Mouse (Mus musculus): Measurements from ENCODE around the gene Upk1a. TPM values are rescaled to one million over a fixed set of nuclear protein-coding genes. Genes with fewer than 3 reads are reported as not detected.

Upk1a gene
- polyA plus RNA-seq, 1 experiment from 2014 or later: 0.25 TPM

- no peak for ATAC-seq
- H3K9me3 ChIP-seq (replicated peaks): no peaks in the 10 kb centered on the region
- H3K9ac ChIP-seq: no peak overlapping the region
- H3K27ac ChIP-seq: no peak overlapping the region
- 90% methylated on average over 9 of the region's 9 CpGs for WGBS (ENCODE audit: insufficient replicate concordance)
- H3K4me3 ChIP-seq: no peak overlapping the region
- no peaks in the 10 kb centered on the region for H3K27me3 ChIP-seq (replicated peaks)
- no peak overlapping the region for H3K4me2 ChIP-seq
- H3K4me1 ChIP-seq: peaks cover 24% of the 10 kb centered on the region
- peaks cover 77% of the 10 kb centered on the region for H3K36me3 ChIP-seq
These were observed 6.0 kb upstream of the Upk1a start for GRCm38 (mm10) chr7:30618658-30619057.

GRCm38 (mm10) chr7:30615049-30615760, 2.6 kb upstream of the Upk1a start:
- Histone ChIP-seq H3K9ac (no peak overlapping the region), H3K4me1 (peaks cover 19% of the 10 kb centered on the region), H3K9me3 (replicated peaks) (no peaks in the 10 kb centered on the region), H3K4me3 (no peak overlapping the region), H3K27me3 (replicated peaks) (no peaks in the 10 kb centered on the region; the same call in 1 of the 2 replicates), H3K36me3 (peaks cover 49% of the 10 kb centered on the region), H3K4me2 (no peak overlapping the region), H3K27ac (no peak overlapping the region)
- ATAC-seq: peak; percentile 64; the same call in 1 of the 2 replicates
- 51% methylated on average over 5 of the region's 5 CpGs for WGBS (ENCODE audit: insufficient replicate concordance)

GRCm38 (mm10) chr7:30614454-30614853, 1.8 kb upstream of the Upk1a start:
- Histone ChIP-seq H3K9ac (no peak overlapping the region), H3K9me3 (replicated peaks) (no peaks in the 10 kb centered on the region), H3K4me2 (no peak overlapping the region), H3K4me1 (peaks cover 23% of the 10 kb centered on the region), H3K4me3 (no peak overlapping the region), H3K27ac (no peak overlapping the region), H3K36me3 (peaks cover 43% of the 10 kb centered on the region), H3K27me3 (replicated peaks) (no peaks in the 10 kb centered on the region; the same call in 1 of the 2 replicates)
- WGBS (ENCODE audit: insufficient replicate concordance): 51% methylated on average over 2 of the region's 2 CpGs
- peak; percentile 29; the same call in 1 of the 2 replicates for ATAC-seq

DNA sequence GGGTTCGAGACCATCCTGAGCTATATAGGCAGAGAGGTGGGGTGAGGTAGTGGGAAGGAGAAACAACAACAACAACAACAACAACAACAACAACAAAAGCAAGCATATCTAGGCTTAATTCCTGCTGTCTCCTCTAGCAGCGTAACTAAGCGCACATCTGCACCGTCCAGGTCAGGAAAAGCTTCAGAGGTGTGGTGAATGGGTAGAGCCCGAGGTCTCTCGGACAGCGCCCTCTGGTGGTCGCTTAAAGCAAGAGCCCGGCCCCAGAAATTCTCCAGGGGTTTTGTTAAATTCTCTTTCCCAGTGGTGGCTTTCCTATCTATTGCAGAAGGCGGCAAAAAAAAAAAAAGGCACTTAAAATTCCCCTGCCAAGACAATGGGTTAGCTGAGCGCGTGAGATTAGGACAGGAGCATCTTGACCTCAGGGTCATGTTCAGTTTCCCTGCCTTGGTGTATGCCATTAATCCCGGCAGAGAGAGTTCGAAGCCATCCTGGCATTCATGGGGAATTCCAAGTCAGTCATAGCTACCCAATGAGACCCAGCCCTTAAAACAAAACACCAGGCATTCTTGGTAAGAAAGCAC, 974 bp upstream of the Upk1a start:
- H3K9me3 ChIP-seq (replicated peaks): no peaks in the 10 kb centered on the region
- H3K27me3 ChIP-seq (replicated peaks): peaks cover 2% of the 10 kb centered on the region; the same call in 1 of the 2 replicates
- peaks cover 35% of the 10 kb centered on the region for H3K36me3 ChIP-seq
- no peak overlapping the region for H3K4me2 ChIP-seq
- ATAC-seq: 0 out of 2 replicates have a peak, but pooled peaks have one; percentile 48
- no peak overlapping the region for H3K9ac ChIP-seq
- peaks cover 23% of the 10 kb centered on the region for H3K4me1 ChIP-seq
- no peak overlapping the region for H3K4me3 ChIP-seq
- no peak overlapping the region for H3K27ac ChIP-seq
- WGBS (ENCODE audit: insufficient replicate concordance): 22% methylated on average over 14 of the region's 14 CpGs

DNA sequence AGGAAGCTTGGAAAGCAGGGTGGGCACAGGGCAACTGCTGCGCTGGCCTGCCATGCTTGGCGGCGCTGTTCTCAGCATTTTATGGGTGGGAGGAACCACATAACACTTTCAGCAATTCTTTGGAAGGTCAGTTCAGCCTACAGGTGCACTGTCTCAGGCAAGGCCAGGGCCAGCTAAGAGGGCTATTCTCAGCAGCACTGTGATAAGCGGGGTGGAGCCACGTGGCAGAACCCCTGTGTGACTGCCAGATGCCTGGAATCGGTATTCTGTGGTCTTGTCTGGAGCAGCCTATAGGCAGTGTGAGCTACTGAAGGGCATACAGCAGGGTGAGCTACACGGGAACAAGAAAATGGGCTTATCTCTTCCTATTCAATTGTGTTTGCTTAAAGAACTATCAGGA, 2.6 kb downstream of the Upk1a start:
- no peak overlapping the region for H3K4me2 ChIP-seq
- H3K27ac ChIP-seq: no peak overlapping the region
- H3K9me3 ChIP-seq (replicated peaks): no peaks in the 10 kb centered on the region
- no peaks in the 10 kb centered on the region for H3K36me3 ChIP-seq
- WGBS (ENCODE audit: insufficient replicate concordance): 44% methylated on average over 7 of the region's 7 CpGs
- H3K4me1 ChIP-seq: peaks cover 18% of the 10 kb centered on the region
- no peak for ATAC-seq
- peaks cover 11% of the 10 kb centered on the region; the same call in 1 of the 2 replicates for H3K27me3 ChIP-seq (replicated peaks)
- no peak overlapping the region for H3K4me3 ChIP-seq
- H3K9ac ChIP-seq: no peak overlapping the region

GRCm38 (mm10) chr7:30608476-30608875, 4.2 kb downstream of the Upk1a start:
- H3K36me3 ChIP-seq: no peaks in the 10 kb centered on the region
- peaks cover 11% of the 10 kb centered on the region; the same call in 1 of the 2 replicates for H3K27me3 ChIP-seq (replicated peaks)
- no peaks in the 10 kb centered on the region for H3K9me3 ChIP-seq (replicated peaks)
- peaks cover 13% of the 10 kb centered on the region for H3K4me1 ChIP-seq
- H3K9ac ChIP-seq: no peak overlapping the region
- no peak overlapping the region for H3K27ac ChIP-seq
- no peak overlapping the region for H3K4me2 ChIP-seq
- ATAC-seq: no peak
- WGBS (ENCODE audit: insufficient replicate concordance): 56% methylated on average over 16 of the region's 16 CpGs
- no peak overlapping the region for H3K4me3 ChIP-seq

DNA sequence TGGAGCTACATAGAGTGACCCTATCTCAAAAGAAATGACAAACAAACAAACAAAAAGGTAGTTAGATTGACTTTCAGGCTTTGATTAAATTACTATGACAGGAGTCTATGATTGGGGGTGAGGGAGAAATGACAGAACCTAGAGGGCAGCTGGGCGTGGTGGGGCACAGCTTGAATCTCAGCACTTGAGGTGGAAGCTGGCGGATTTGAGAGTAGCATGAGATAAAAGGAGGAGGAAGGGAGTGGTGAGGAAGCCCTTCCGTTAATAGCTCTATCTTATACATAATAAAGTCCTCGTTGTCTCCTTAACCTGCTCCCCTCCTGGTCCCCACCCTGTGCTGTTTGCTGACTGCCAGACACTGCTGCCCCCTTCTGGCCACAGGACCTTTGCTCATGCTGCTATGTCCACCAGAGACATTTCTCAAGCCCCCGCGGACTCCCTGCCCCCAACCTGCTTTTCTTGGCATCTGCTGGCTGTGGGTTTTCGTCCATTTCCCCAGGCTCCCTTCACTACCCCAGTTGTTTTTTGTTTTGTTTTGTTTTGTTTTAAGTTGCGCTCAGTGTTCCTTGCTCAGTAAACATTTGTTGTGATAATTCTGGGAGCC, 4.8 kb downstream of the Upk1a start:
- Histone ChIP-seq H3K36me3 (no peaks in the 10 kb centered on the region), H3K4me1 (peaks cover 13% of the 10 kb centered on the region), H3K9ac (no peak overlapping the region), H3K4me2 (no peak overlapping the region), H3K27me3 (replicated peaks) (peaks cover 11% of the 10 kb centered on the region; the same call in 1 of the 2 replicates), H3K27ac (no peak overlapping the region), H3K4me3 (no peak overlapping the region), H3K9me3 (replicated peaks) (no peaks in the 10 kb centered on the region)
- WGBS (ENCODE audit: insufficient replicate concordance): 16% methylated on average over 8 of the region's 8 CpGs
- no peak for ATAC-seq

DNA sequence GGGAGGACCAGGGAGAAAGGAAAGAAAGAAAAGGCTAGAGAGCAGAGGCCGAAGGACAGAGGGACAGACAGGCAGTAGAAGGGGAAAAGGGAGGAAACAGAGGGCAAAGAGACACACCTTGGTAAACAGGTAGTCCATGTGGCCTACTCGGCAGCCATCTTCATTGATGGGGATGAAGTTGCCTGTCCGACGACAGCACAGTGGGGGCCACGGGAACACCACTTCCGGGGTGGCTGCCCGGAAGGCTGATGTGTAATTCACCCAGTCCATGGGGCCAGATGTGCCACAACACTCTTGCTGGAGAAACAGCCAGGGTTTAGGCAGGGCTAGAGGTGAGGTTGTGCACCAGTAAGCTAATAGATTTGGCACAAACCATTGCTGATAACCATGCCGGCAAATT, 7.7 kb downstream of the Upk1a start:
- no peaks in the 10 kb centered on the region for H3K9me3 ChIP-seq (replicated peaks)
- no peak overlapping the region for H3K4me2 ChIP-seq
- no peak for ATAC-seq
- H3K9ac ChIP-seq: no peak overlapping the region
- H3K27ac ChIP-seq: no peak overlapping the region
- peaks cover 19% of the 10 kb centered on the region for H3K4me1 ChIP-seq
- 77% methylated on average over 8 of the region's 8 CpGs for WGBS (ENCODE audit: insufficient replicate concordance)
- no peak overlapping the region for H3K4me3 ChIP-seq
- H3K27me3 ChIP-seq (replicated peaks): peaks cover 11% of the 10 kb centered on the region; the same call in 1 of the 2 replicates
- no peaks in the 10 kb centered on the region for H3K36me3 ChIP-seq

- Histone ChIP-seq H3K9ac (no peak overlapping the region), H3K27me3 (replicated peaks) (peaks cover 11% of the 10 kb centered on the region; the same call in 1 of the 2 replicates), H3K27ac (no peak overlapping the region), H3K4me3 (no peak overlapping the region), H3K9me3 (replicated peaks) (no peaks in the 10 kb centered on the region), H3K4me1 (peaks cover 23% of the 10 kb centered on the region), H3K4me2 (no peak overlapping the region), H3K36me3 (no peaks in the 10 kb centered on the region)
- no peak for ATAC-seq
- 48% methylated on average over 8 of the region's 8 CpGs for WGBS (ENCODE audit: insufficient replicate concordance)
These were observed 8.2 kb downstream of the Upk1a start for GRCm38 (mm10) chr7:30604424-30604823.

DNA sequence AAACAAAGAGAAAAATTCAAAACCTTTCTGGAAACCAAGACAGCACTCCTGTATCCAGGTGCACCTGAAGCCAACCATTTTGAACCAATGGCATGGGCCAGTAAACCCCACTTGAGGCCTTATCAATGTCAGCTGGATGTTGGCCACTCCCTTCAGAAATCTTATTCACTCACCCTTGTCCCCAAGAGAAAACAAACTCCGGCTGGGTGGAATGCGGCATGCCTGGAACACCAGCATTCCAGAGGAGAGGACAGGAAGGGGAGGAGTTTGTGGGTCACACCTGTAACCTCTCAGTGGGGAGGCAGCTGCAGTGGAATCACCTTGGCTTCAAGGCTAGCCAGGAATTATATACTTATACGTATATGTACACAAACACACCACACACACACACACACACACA, 10.1 kb downstream of the Upk1a start:
- Histone ChIP-seq H3K9ac (no peak overlapping the region), H3K27ac (no peak overlapping the region), H3K27me3 (replicated peaks) (0 out of 2 replicates have a peak, but pooled peaks cover 2% of the 10 kb centered on the region), H3K9me3 (replicated peaks) (no peaks in the 10 kb centered on the region), H3K4me3 (no peak overlapping the region), H3K4me2 (no peak overlapping the region), H3K4me1 (peaks cover 18% of the 10 kb centered on the region), H3K36me3 (no peaks in the 10 kb centered on the region)
- no peak for ATAC-seq
- WGBS (ENCODE audit: insufficient replicate concordance): 54% methylated on average over 3 of the region's 3 CpGs

DNA sequence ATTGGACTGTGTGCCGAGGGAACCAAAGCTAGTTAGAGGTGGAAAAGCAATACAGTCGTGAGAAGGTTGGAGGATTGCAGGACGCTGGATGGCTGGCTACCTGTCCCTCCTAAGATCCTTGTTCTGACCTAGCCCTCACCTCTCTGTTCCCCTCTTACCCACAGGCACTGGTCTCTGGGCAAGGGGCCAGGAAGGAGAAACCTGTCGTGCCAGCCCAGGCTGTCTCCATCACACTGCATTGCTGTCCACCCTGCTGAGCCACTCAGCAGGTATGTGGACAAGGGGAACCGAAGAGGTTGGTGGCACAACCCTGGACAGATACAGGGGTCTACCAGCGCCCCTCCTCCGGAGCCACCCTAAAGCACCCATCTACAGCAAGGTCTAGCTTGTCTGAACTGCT, 12.0 kb downstream of the Upk1a start:
- H3K9me3 ChIP-seq (replicated peaks): no peaks in the 10 kb centered on the region
- no peak for ATAC-seq
- 69% methylated on average over 7 of the region's 7 CpGs for WGBS (ENCODE audit: insufficient replicate concordance)
- peak overlapping the region; percentile 40; the same call in 1 of the 2 replicates for H3K9ac ChIP-seq
- H3K4me1 ChIP-seq: peaks cover 18% of the 10 kb centered on the region
- no peaks in the 10 kb centered on the region for H3K36me3 ChIP-seq
- H3K4me3 ChIP-seq: no peak overlapping the region
- peak overlapping the region; percentile 55 for H3K4me2 ChIP-seq
- 0 out of 2 replicates have a peak, but pooled peaks cover 8% of the 10 kb centered on the region for H3K27me3 ChIP-seq (replicated peaks)
- no peak overlapping the region for H3K27ac ChIP-seq

GRCm38 (mm10) chr7:30599933-30600353, 12.7 kb downstream of the Upk1a start:
- H3K4me1 ChIP-seq: peaks cover 20% of the 10 kb centered on the region
- WGBS (ENCODE audit: insufficient replicate concordance): 2% methylated on average over 16 of the region's 16 CpGs
- H3K9ac ChIP-seq: peak overlapping the region; percentile 40; the same call in 1 of the 2 replicates
- no peak overlapping the region for H3K27ac ChIP-seq
- no peaks in the 10 kb centered on the region for H3K36me3 ChIP-seq
- no peaks in the 10 kb centered on the region for H3K9me3 ChIP-seq (replicated peaks)
- peak; percentile 97 for ATAC-seq
- H3K27me3 ChIP-seq (replicated peaks): 0 out of 2 replicates have a peak, but pooled peaks cover 8% of the 10 kb centered on the region
- H3K4me2 ChIP-seq: peak overlapping the region; percentile 55
- H3K4me3 ChIP-seq: peak overlapping the region; percentile 25
